Mouse (Mus musculus): ENCODE data around the gene Trim15.

GRCm38 (mm10) chr17:36892362-36892761, 25.4 kb upstream of the Trim15 start:
- TF ChIP-seq POLR2A (IDR thresholded peaks at IDR 0.05; ENCODE audit: borderline replicate concordance, control insufficient read depth, low read depth, low read length), result no peak
- peak; percentile 46; the same call in 1 of the 2 replicates for TF ChIP-seq CTCF (IDR thresholded peaks at IDR 0.05; ENCODE audit: control insufficient read depth, insufficient read depth, low read length)

Data from bone marrow, adult 2 months (tissue).